Mouse (Mus musculus) adrenal gland, postnatal 25 days (tissue): ENCODE results near the gene Olfr1019. TPM values are rescaled to one million over a fixed set of nuclear protein-coding genes. Genes with fewer than 3 reads are reported as not detected.

Experiments used
- DNase-seq: peaks from one replicate; pipeline ENCODE4 v3.0.0; 2021; ENCODE audit warnings: mixed read lengths
- long read RNA-seq: library from polyadenylated mRNA; stranded (forward); transcript quantifications from one replicate; pipeline ENCODE4 v2.0.0, GENCODE M21; 2021
- total RNA-seq: library from RNA; stranded (reverse); gene quantifications from 2 replicates; pipeline ENCODE4 v1.2.3, GENCODE M21; 2021

Olfr1019 gene
- total RNA-seq, result not detected in 2 replicates
- long read RNA-seq, result 0 reads

DNA sequence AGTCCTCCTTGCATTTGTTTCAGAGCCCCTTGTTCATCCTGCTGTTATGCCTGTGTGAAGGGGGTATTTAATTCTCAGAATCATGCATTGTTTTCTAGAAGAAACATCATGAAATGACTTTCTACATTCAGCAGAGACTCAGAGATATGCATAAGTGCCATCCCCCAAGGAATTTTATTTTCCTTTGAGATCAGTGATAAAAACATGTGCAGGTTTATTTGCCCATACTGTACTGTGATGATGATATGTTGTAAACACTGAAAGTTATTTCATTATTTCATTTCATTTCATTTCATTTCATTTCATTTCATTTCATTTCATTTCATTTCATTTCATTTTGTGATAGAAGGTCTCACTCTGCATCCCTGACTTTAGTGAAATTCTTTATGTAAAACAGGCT, at the start of gene Olfr1019:
Olfr1019 (minus strand) TSS at position 101 of the 400 bp plus-strand sequence.
- no peak for DNase-seq

DNA sequence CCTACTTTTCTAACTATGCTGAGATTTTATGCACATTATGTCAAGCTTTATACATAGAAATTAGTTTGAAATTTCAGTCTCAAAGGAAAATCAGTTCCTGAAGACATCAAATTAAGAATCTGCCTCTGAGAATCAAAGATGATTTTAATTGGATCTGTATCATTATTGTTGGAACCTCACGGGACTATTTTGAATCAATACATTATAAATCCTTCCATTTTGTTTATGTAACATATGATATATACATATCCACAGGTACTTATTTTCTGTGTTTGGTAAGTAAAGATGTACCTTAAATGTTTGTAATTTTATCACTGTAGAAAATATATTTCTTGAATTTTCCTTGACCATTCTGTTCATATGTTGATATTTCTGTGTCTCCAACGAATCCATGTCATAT, 40.1 kb upstream of the Olfr1019 start, which contains the start of gene Olfr1023:
Olfr1023 (plus strand) TSS at position 301 of the 400 bp plus-strand sequence.
- no peak for DNase-seq

DNA sequence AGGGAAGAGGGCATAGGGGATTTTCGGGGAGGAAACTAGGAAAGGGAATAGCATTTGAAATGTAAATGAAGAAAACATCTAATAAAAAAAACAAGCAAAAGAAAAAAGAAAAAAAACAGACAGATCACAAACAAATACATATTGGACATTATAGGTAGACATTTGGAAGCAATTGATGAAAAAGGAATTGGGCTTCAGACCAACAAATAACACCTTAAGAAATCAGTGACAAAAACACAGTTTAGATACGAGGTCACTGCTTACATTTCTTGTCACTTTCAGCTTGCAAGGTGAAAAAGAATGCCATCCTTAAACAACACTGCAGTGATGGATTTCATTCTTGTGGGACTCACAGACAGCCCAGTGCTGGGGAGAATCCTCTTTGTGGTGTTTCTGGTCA, 23.0 kb upstream of the Olfr1019 start, which contains the start of gene Olfr1022:
Olfr1022 (plus strand) TSS at position 301 of the 400 bp plus-strand sequence.
- no peak for DNase-seq

DNA sequence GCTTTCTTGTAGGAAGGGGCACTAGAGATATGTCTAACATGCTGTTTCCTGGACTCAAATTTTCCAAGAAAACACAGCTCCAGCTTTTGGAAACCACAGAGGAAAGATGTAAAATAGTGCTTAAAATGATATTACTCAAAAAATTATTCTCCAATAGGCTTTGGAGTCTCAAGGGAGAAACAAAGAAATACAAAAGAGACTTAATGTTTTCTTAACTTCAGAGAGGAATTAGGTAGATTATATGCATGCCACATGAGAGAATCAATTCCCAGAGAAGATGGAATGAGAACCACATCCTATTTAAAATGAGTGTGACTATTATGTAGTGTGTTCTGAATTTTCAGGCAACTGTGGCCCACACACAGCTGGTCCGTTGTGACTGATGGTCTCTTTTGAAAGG, 1.4 kb upstream of the Olfr1019 start, which contains the start of gene Olfr1020:
Olfr1020 (plus strand) TSS at position 301 of the 400 bp plus-strand sequence.
- DNase-seq, result no peak

DNA sequence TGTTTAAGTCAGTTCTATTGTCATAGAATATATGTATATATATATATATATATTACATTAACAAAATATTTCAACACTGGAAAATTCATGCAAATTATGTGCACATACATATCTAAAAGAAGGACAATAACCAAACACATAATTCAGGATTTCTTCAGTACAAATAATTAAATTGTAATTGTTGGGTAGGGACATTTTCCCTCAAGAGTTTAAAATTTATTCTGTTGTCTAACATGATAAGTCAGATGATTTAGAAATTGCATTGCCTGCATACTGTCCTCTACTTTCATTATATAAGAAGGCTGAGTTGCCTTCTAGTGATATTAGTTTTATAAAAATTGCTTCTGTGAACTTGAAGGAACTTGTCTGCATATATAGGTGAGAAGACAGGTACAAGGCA, 27.1 kb downstream of the Olfr1019 start, which contains the start of gene Olfr1018:
Olfr1018 (plus strand) TSS at position 301 of the 400 bp plus-strand sequence.
- no peak for DNase-seq

DNA sequence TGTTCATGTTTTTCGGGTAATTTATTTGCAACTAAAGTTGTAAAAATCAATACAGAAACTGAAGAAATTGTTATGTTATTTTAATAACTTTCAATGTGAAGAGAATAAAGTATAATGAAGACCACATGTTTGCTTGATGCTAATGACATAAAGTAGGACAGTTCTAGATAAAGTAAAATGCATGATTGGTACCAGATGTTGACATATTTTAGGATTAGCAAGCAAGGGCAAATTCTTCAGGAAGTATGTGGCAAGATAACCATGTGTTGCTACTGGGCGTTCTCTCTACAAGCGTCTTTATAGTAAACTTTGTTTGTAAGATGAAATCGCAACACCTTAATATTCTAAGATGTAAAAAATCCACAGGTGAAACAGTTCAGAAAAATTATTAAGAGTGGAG, 40.8 kb downstream of the Olfr1019 start:
- DNase-seq, result no peak

DNA sequence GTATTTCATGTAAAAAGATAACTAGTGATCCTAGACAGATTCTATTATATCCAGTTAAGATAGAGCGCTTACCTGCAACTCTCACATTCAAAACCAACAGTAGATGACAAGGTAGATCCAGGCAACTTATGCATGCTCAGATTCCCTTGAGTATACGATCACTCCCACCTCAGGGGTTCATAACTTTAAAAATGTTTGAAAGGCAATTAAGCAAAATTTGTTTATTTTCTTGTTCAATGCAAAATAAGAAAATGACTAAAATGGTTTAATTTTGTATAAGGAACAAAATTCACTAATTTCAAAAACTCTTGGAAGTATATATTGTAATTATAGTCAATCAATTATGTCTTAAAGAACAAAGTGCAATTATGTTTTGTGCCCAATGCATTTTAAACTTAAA, 42.8 kb downstream of the Olfr1019 start, which contains the start of gene Olfr1016:
Olfr1016 (minus strand) TSS at position 101 of the 400 bp plus-strand sequence.
- no peak for DNase-seq

DNA sequence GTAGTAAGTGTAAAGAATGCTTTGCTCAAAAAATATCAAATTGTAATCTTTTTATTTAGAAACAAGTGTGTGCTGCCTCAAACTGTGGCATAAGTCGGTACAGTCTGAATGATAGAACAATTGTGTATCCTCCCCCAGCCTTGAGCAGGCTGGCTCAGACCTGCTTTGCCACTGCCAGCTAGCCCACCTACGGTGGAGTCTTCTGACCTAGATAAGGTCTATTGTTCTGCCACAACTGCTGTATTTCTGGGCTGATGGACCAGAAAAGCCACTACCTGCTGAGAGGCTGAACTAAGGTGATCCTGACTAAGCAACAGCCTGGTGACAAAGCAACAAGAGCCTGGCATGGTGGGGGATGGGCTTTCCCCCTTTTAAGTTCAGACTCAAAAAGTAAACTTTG, 53.0 kb downstream of the Olfr1019 start:
- no peak for DNase-seq

Other genes with a start within 250 kb of the Olfr1019 start
- not detected in 2 replicates for gene Olfr1000, start 233.6 kb downstream of the Olfr1019 start, total RNA-seq
- gene Olfr1002, start 194.8 kb downstream of the Olfr1019 start, total RNA-seq, result not detected in 2 replicates
- not detected in 2 replicates for gene Olfr154, start 181.0 kb downstream of the Olfr1019 start, total RNA-seq
- gene Olfr1006, start 166.7 kb downstream of the Olfr1019 start, total RNA-seq, result not detected in 2 replicates
- gene Olfr1008, start 156.1 kb downstream of the Olfr1019 start, total RNA-seq, result not detected in 2 replicates
- 0.30 TPM in 1 of 2 replicates, not detected in the other for gene Olfr1009, start 130.1 kb downstream of the Olfr1019 start, total RNA-seq
- not detected in 2 replicates for gene Olfr1012, start 82.7 kb downstream of the Olfr1019 start, total RNA-seq
- gene Olfr1013, start 78.4 kb downstream of the Olfr1019 start, total RNA-seq, result 0.06 TPM in 1 of 2 replicates, not detected in the other
- gene Olfr1014, start 72.8 kb downstream of the Olfr1019 start, total RNA-seq, result 0.38 TPM in 1 of 2 replicates, not detected in the other
- gene Olfr1015, start 63.5 kb downstream of the Olfr1019 start, total RNA-seq, result not detected in 2 replicates
- not detected in 2 replicates for gene Olfr1016, start 42.9 kb downstream of the Olfr1019 start, total RNA-seq
- not detected in 2 replicates for gene Olfr1018, start 27.0 kb downstream of the Olfr1019 start, total RNA-seq
- gene Olfr1020, start 1.5 kb upstream of the Olfr1019 start, total RNA-seq, result not detected in 2 replicates
- gene Olfr1022, start 23.1 kb upstream of the Olfr1019 start, total RNA-seq, result not detected in 2 replicates
- gene Olfr1023, start 40.2 kb upstream of the Olfr1019 start, total RNA-seq, result not detected in 2 replicates
- gene Olfr1024, start 59.6 kb upstream of the Olfr1019 start, total RNA-seq, result not detected in 2 replicates
- not detected in 2 replicates for gene Olfr1025-ps1, start 69.7 kb upstream of the Olfr1019 start, total RNA-seq
- not detected in 2 replicates for gene Olfr1026, start 76.1 kb upstream of the Olfr1019 start, total RNA-seq
- not detected in 2 replicates for gene Olfr1028, start 105.0 kb upstream of the Olfr1019 start, total RNA-seq
- not detected in 2 replicates for gene Olfr1029, start 128.4 kb upstream of the Olfr1019 start, total RNA-seq
- gene Olfr1030, start 133.8 kb upstream of the Olfr1019 start, total RNA-seq, result not detected in 2 replicates
- gene Olfr1031, start 144.8 kb upstream of the Olfr1019 start, total RNA-seq, result not detected in 2 replicates
- gene Olfr1032, start 160.1 kb upstream of the Olfr1019 start, total RNA-seq, result not detected in 2 replicates
- 4.5 and 4.9 TPM in 2 replicates for gene Olfr1033, start 175.2 kb upstream of the Olfr1019 start, total RNA-seq
- 0.29 and 0.33 TPM in 2 replicates for gene Olfr1034, start 200.4 kb upstream of the Olfr1019 start, total RNA-seq
- not detected in 2 replicates for gene Olfr1036, start 228.5 kb upstream of the Olfr1019 start, total RNA-seq
- not detected in 2 replicates for gene Olfr1037, start 241.9 kb upstream of the Olfr1019 start, total RNA-seq